Mouse (Mus musculus) MEL (cell line): Measurements from ENCODE around the gene Kmt5a. TPM values are rescaled to one million over a fixed set of nuclear protein-coding genes. Genes with fewer than 3 reads are reported as not detected.
A peak's percentile ranks its signal among the peaks of the same experiment; 100 is the strongest.

Experiments
- DNase-seq: peaks from one replicate; pipeline ENCODE4 v3.0.0; 2011; ENCODE audit warnings: low read depth, low spot score
- H3K27ac ChIP-seq: 2 replicates; pipeline ENCODE4 v1.5.1; 2012; ENCODE audit warnings: low read depth, mild to moderate bottlenecking, control low read depth, low read length, moderate library complexity; ENCODE audit not compliant: control insufficient read depth
- H3K27me3 ChIP-seq, 2 experiments: fragments of 150-350 bp in 1 of 2; sonication (generic) in 1 of 2; 2 replicates each; pipeline ENCODE4 v1.6.1; 2012; ENCODE audit warnings: low read length in 2 of 2, mild to moderate bottlenecking in 2 of 2, improper control_type of control experiment in 1 of 2, moderate library complexity in 1 of 2; ENCODE audit not compliant: insufficient read depth in 2 of 2, control insufficient read depth in 1 of 2
- H3K36me3 ChIP-seq, 2 experiments: 2 replicates each; pipeline ENCODE4 v1.6.1; 2012 to 2014; ENCODE audit warnings: low read length in 2 of 2, improper control_type of control experiment in 1 of 2, inconsistent platforms in 1 of 2, mild to moderate bottlenecking in 1 of 2; ENCODE audit not compliant: insufficient read depth in 2 of 2, control insufficient read depth in 1 of 2
- H3K4me1 ChIP-seq, 2 experiments: fragments of 150-350 bp in 1 of 2; sonication (generic) in 1 of 2; 2 replicates each; pipeline ENCODE4 v1.6.1; 2012; ENCODE audit warnings: low read length in 2 of 2, improper control_type of control experiment in 1 of 2, mild to moderate bottlenecking in 1 of 2; ENCODE audit not compliant: insufficient read depth in 2 of 2, control insufficient read depth in 1 of 2
- H3K4me3 ChIP-seq, 2 experiments: fragments of 150-350 bp in 1 of 2; sonication (generic) in 1 of 2; 2 replicates each; pipeline ENCODE4 v1.5.1; 2012; ENCODE audit warnings: low read depth in 2 of 2, low read length in 2 of 2, mild to moderate bottlenecking in 2 of 2, moderate library complexity in 2 of 2, control low read depth in 1 of 2, improper control_type of control experiment in 1 of 2; ENCODE audit not compliant: control insufficient read depth in 1 of 2, insufficient read depth in 1 of 2
- H3K79me2 ChIP-seq: 2 replicates; pipeline ENCODE4 v1.6.1; 2012; ENCODE audit warnings: mild to moderate bottlenecking, low read length, moderate library complexity; ENCODE audit not compliant: control insufficient read depth, poor library complexity, insufficient read depth
- H3K9ac ChIP-seq: 2 replicates; pipeline ENCODE4 v1.6.1; 2012; ENCODE audit warnings: low read depth, mild to moderate bottlenecking, control low read depth, low read length, moderate library complexity; ENCODE audit not compliant: control insufficient read depth, poor library complexity, severe bottlenecking
- H3K9me3 ChIP-seq: fragments of 150-350 bp; sonication (generic); replicated peaks from 2 replicates; pipeline ENCODE4 v1.6.1; 2012; ENCODE audit warnings: mild to moderate bottlenecking, low read length, improper control_type of control experiment, moderate library complexity; ENCODE audit not compliant: insufficient read depth
- CHD1 ChIP-seq: IDR thresholded peaks from 2 replicates; pipeline ENCODE4 v1.6.1; 2012; ENCODE audit warnings: low read depth, mild to moderate bottlenecking, inconsistent platforms, low read length, improper control_type of control experiment
- ELF1 ChIP-seq: IDR thresholded peaks from 2 replicates; pipeline ENCODE4 v1.6.1; 2014; ENCODE audit warnings: low read depth, mild to moderate bottlenecking, inconsistent platforms, low read length, improper control_type of control experiment, moderate library complexity
- EP300 ChIP-seq, 2 experiments: IDR thresholded peaks; 2 replicates each; pipeline ENCODE4 v1.6.1; 2011; ENCODE audit warnings: improper control_type of control experiment in 2 of 2, low read length in 2 of 2, low read depth in 1 of 2, mild to moderate bottlenecking in 1 of 2
- ETS1 ChIP-seq: IDR thresholded peaks from 2 replicates; pipeline ENCODE4 v1.6.1; 2012; ENCODE audit warnings: low read depth, mild to moderate bottlenecking, inconsistent platforms, low read length, improper control_type of control experiment, moderate library complexity
- HCFC1 ChIP-seq: IDR thresholded peaks from 2 replicates; pipeline ENCODE4 v1.6.1; 2012; ENCODE audit warnings: low read depth, mild to moderate bottlenecking, inconsistent platforms, low read length, improper control_type of control experiment, moderate library complexity
- MAFK ChIP-seq: IDR thresholded peaks from 2 replicates; pipeline ENCODE4 v1.6.1; 2011; ENCODE audit warnings: low read depth, mild to moderate bottlenecking, low read length, improper control_type of control experiment, borderline replicate concordance
- MAX ChIP-seq: IDR thresholded peaks from 2 replicates; pipeline ENCODE4 v1.6.1; 2011; ENCODE audit warnings: low read length, improper control_type of control experiment
- MAZ ChIP-seq: IDR thresholded peaks from 2 replicates; pipeline ENCODE4 v1.6.1; 2012; ENCODE audit warnings: low read depth, mild to moderate bottlenecking, inconsistent platforms, low read length, improper control_type of control experiment
- MEF2A ChIP-seq: IDR thresholded peaks from 2 replicates; pipeline ENCODE4 v1.6.1; 2014; ENCODE audit warnings: low read depth, mild to moderate bottlenecking, inconsistent platforms, low read length, improper control_type of control experiment; ENCODE audit not compliant: poor library complexity, insufficient replicate concordance, severe bottlenecking; ENCODE audit errors: extremely low read depth
- MXI1 ChIP-seq: IDR thresholded peaks from 2 replicates; pipeline ENCODE4 v1.6.1; 2011; ENCODE audit warnings: mild to moderate bottlenecking, low read depth, low read length, improper control_type of control experiment
- MYC ChIP-seq: IDR thresholded peaks from 2 replicates; pipeline ENCODE4 v1.6.1; 2011; ENCODE audit warnings: low read depth, mild to moderate bottlenecking, low read length, improper control_type of control experiment, moderate library complexity
- NELFE ChIP-seq: IDR thresholded peaks from 2 replicates; pipeline ENCODE4 v1.6.1; 2011; ENCODE audit warnings: low read depth, low read length, improper control_type of control experiment
- NRF1 ChIP-seq: IDR thresholded peaks from 2 replicates; pipeline ENCODE4 v1.6.1; 2014; ENCODE audit warnings: low read depth, mild to moderate bottlenecking, inconsistent platforms, low read length, improper control_type of control experiment, moderate library complexity; ENCODE audit not compliant: poor library complexity, insufficient read depth, severe bottlenecking
- POLR2A ChIP-seq, 2 experiments: IDR thresholded peaks; 2 replicates each; pipeline ENCODE4 v1.6.1; 2011 to 2012; ENCODE audit warnings: low read length in 2 of 2, mild to moderate bottlenecking in 2 of 2, control low read depth in 1 of 2, improper control_type of control experiment in 1 of 2, low read depth in 1 of 2, moderate library complexity in 1 of 2; ENCODE audit not compliant: control insufficient read depth in 1 of 2, insufficient read depth in 1 of 2, poor library complexity in 1 of 2
- POLR2AphosphoS2 ChIP-seq: IDR thresholded peaks from 2 replicates; pipeline ENCODE4 v1.6.1; 2011; ENCODE audit warnings: low read length, improper control_type of control experiment
- POLR2AphosphoS5 ChIP-seq: IDR thresholded peaks from 2 replicates; pipeline ENCODE4 v1.6.1; 2012; ENCODE audit warnings: low read depth, borderline replicate concordance, mild to moderate bottlenecking, inconsistent platforms, low read length, moderate library complexity, mixed read lengths
- RAD21 ChIP-seq: IDR thresholded peaks from 2 replicates; pipeline ENCODE4 v1.6.1; 2011; ENCODE audit warnings: mild to moderate bottlenecking, low read depth, low read length, improper control_type of control experiment
- RCOR1 ChIP-seq: IDR thresholded peaks from 2 replicates; pipeline ENCODE4 v1.6.1; 2012; ENCODE audit warnings: low read depth, mild to moderate bottlenecking, inconsistent platforms, low read length, improper control_type of control experiment
- SIN3A ChIP-seq: IDR thresholded peaks from 2 replicates; pipeline ENCODE4 v1.6.1; 2012; ENCODE audit warnings: low read length, improper control_type of control experiment, inconsistent platforms
- TAL1 ChIP-seq: IDR thresholded peaks from 2 replicates; pipeline ENCODE4 v1.6.1; 2012; ENCODE audit warnings: mild to moderate bottlenecking, inconsistent platforms, low read length, moderate library complexity, mixed read lengths
- TCF12 ChIP-seq: IDR thresholded peaks from 2 replicates; pipeline ENCODE4 v1.6.1; 2014; ENCODE audit warnings: low read depth, mild to moderate bottlenecking, inconsistent platforms, low read length, improper control_type of control experiment, moderate library complexity
- ZKSCAN1 ChIP-seq: IDR thresholded peaks from 2 replicates; pipeline ENCODE4 v1.6.1; 2012; ENCODE audit warnings: low read depth, mild to moderate bottlenecking, inconsistent platforms, low read length, improper control_type of control experiment, moderate library complexity
- ZMIZ1 ChIP-seq: IDR thresholded peaks from 2 replicates; pipeline ENCODE4 v1.6.1; 2012; ENCODE audit warnings: low read depth, mild to moderate bottlenecking, inconsistent platforms, low read length, improper control_type of control experiment, moderate library complexity
- polyA plus RNA-seq, 2 experiments: library from polyadenylated mRNA; stranded (reverse) in 1 of 2; unstranded in 1 of 2; fragments of >175 nt in 1 of 2; fragments of >200 nt in 1 of 2; gene quantifications; 2 replicates each; pipeline versions ENCODE4 v1.2.1 to v1.2.4; 2012; ENCODE audit warnings: low replicate concordance in 2 of 2, low read depth in 1 of 2; ENCODE audit not compliant: insufficient read length in 2 of 2, insufficient read depth in 1 of 2, missing spikeins in 1 of 2
- total RNA-seq: library from RNA; depleted of rRNA; stranded (reverse); fragments of 300-350 nt; gene quantifications from 2 replicates; pipeline ENCODE4 v1.2.3, GENCODE M21; 2012

Gene Kmt5a
- total and polyA plus RNA-seq, 3 experiments, result 88.6 to 243 (median 110) TPM

GRCm38 (mm10) chr5:124444661-124445561, 5.2 kb downstream of the Kmt5a start:
- peak overlapping the region; percentile 75 for H3K27ac ChIP-seq
- no peaks in the 10 kb centered on the region for H3K9me3 ChIP-seq
- peaks cover 8 to 32% of the 10 kb centered on the region in 2 experiments for H3K4me1 ChIP-seq
- no peaks in the 10 kb centered on the region for H3K27me3 ChIP-seq
- peak; percentile 87 for DNase-seq
- peak; percentile 66 for TF ChIP-seq NRF1
- TF ChIP-seq EP300 (IDR thresholded peaks at IDR 0.05; ENCODE audit: low read depth in 1 of 2, low read length in 2 of 2), result no peak
- no peak for TF ChIP-seq TAL1
- TF ChIP-seq POLR2AphosphoS2, result peak; percentile 85; the same call in 1 of the 2 replicates
- TF ChIP-seq MEF2A, result no peak
- peak; percentile 63 for TF ChIP-seq SIN3A
- TF ChIP-seq MXI1, result peak; percentile 74
- TF ChIP-seq ETS1, result peak; percentile 30; the same call in 1 of the 2 replicates
- no peak for TF ChIP-seq CHD1
- TF ChIP-seq MAX, result peak; percentile 42
- no peak for TF ChIP-seq MAZ
- TF ChIP-seq ZKSCAN1, result no peak
- peak; percentile 79 to 83; a peak in 3 of 4 replicates for TF ChIP-seq POLR2A (IDR thresholded peaks at IDR 0.05; ENCODE audit: control insufficient read depth in 1 of 2, insufficient read depth in 1 of 2, low read depth in 1 of 2, low read length in 2 of 2, poor library complexity in 1 of 2)
- peak; percentile 75 for TF ChIP-seq NELFE
- TF ChIP-seq MYC, result peak; percentile 12; the same call in 1 of the 2 replicates
- TF ChIP-seq POLR2AphosphoS5, result no peak
- TF ChIP-seq ZMIZ1, result peak; percentile 41
- TF ChIP-seq HCFC1, result peak; percentile 51; the same call in 1 of the 2 replicates
- TF ChIP-seq ELF1, result 0 out of 2 replicates have a peak, but pooled peaks have one; percentile 45
- 0 out of 2 replicates have a peak, but pooled peaks have one; percentile 67 for TF ChIP-seq MAFK
- TF ChIP-seq TCF12, result peak; percentile 28; the same call in 1 of the 2 replicates
- TF ChIP-seq RCOR1, result no peak
- TF ChIP-seq RAD21, result no peak
- TF ChIP-seq, all 39 proteins: peak for 14
- H3K9ac ChIP-seq, result peak overlapping the region; percentile 98
- peaks cover 58% of the 10 kb centered on the region for H3K79me2 ChIP-seq
- peaks cover 20 to 49% of the 10 kb centered on the region in 2 experiments for H3K36me3 ChIP-seq
- peak overlapping the region; percentile 78 to 89 for H3K4me3 ChIP-seq
